Mouse (Mus musculus) v-Abl transformed pro-B cells (cell line): ENCODE data around the gene Epor.

Source experiments
- in situ Hi-C, 2 experiments: fragments of 400-800 bp; cut with MboI; formaldehyde crosslinking; loops; one replicate each; pipeline ENCODE4 v1.15.1; 2025; ENCODE audit not compliant: unreplicated experiment in 2 of 2

Epor gene

GRCm38 (mm10) chr9:21963417-21963816, at the start of gene Epor:
Gene Epor (minus strand): TSS chr9:21963506.
- in situ Hi-C loops: no loop called here

- in situ Hi-C loops: no loop called here
These were observed 49.4 kb upstream of the Epor start for GRCm38 (mm10) chr9:22012731-22013130.

GRCm38 (mm10) chr9:22011055-22011454, 47.7 kb upstream of the Epor start:
- in situ Hi-C loops: no loop called here

GRCm38 (mm10) chr9:22004546-22004945, 41.2 kb upstream of the Epor start:
- in situ Hi-C loops: no loop called here

GRCm38 (mm10) chr9:22003163-22003554, 39.9 kb upstream of the Epor start:
- in situ Hi-C loops: no loop called here

- in situ Hi-C loops: no loop called here
These were observed 39.2 kb upstream of the Epor start, which contains the start of the genes Ccdc151 and Prkcsh for GRCm38 (mm10) chr9:22002194-22003162. Gene Ccdc151 (minus strand): TSS chr9:22002634. Gene Prkcsh (plus strand): TSS chr9:22002806.

GRCm38 (mm10) chr9:22001633-22002032, 38.3 kb upstream of the Epor start:
- in situ Hi-C loops: no loop called here

GRCm38 (mm10) chr9:22000296-22000695, 37.0 kb upstream of the Epor start:
- in situ Hi-C loops: no loop called here

- in situ Hi-C loops: no loop called here
These were observed 33.0 kb upstream of the Epor start for GRCm38 (mm10) chr9:21996178-21996867.

GRCm38 (mm10) chr9:21992227-21992626, 28.9 kb upstream of the Epor start:
- in situ Hi-C loops: no loop called here

GRCm38 (mm10) chr9:21989230-21990110, 26.2 kb upstream of the Epor start, which contains the start of gene Rgl3:
Gene Rgl3 (minus strand): TSS chr9:21989446.
- in situ Hi-C loops: no loop called here

GRCm38 (mm10) chr9:21988421-21989101, 25.3 kb upstream of the Epor start:
- in situ Hi-C loops: no loop called here

GRCm38 (mm10) chr9:21987592-21988342, 24.5 kb upstream of the Epor start:
- in situ Hi-C loops: no loop called here

GRCm38 (mm10) chr9:21983911-21984310, 20.6 kb upstream of the Epor start:
- in situ Hi-C loops: no loop called here

GRCm38 (mm10) chr9:21978398-21979128, 15.3 kb upstream of the Epor start:
- in situ Hi-C loops: loop anchor here (5.0 to 10.0 kb wide), 6 partner anchors 79 to 436 kb away; partner anchors contain the start of genes 9530077C05Rik (in 1 of the 2), Pigyl (in 1 of the 2) and Zfp809 (in 1 of the 2)

GRCm38 (mm10) chr9:21977972-21978371, 14.7 kb upstream of the Epor start:
- in situ Hi-C loops: loop anchor here (5.0 to 10.0 kb wide), 6 partner anchors 79 to 437 kb away; partner anchors contain the start of genes 9530077C05Rik (in 1 of the 2), Pigyl (in 1 of the 2) and Zfp809 (in 1 of the 2)

- in situ Hi-C loops: loop anchor here (5.0 to 10.0 kb wide), 6 partner anchors 80 to 437 kb away; partner anchors contain the start of genes 9530077C05Rik (in 1 of the 2), Pigyl (in 1 of the 2) and Zfp809 (in 1 of the 2)
These were observed 14.0 kb upstream of the Epor start for GRCm38 (mm10) chr9:21977331-21977730.
